Mouse (Mus musculus): ENCODE results near the gene Fam19a4.

DNA sequence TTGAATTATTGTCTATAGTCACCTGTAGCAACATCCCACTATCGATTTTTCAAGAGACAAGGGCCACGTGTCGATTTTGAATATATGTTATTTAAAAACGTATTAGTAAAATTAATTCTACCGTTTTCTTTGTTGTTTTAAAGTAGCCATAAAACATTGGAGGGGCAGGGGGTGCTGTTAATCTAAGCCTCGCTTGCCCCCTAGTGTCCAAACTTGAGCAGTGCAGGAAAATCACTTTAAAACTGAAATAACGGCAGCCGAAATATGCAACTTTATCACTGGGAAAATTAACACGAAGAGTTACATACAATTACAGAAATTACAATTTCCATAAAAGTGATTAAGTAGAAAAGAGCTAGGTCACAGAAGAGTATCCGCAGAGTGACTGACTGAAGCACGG lies 55.2 kb downstream of the Fam19a4 start:
- peak; percentile 85 for TF ChIP-seq CTCF (conservative IDR thresholded peaks at IDR 0.05; ENCODE audit: low read length)
- TF ChIP-seq POU5F1 (IDR thresholded peaks at IDR 0.05; ENCODE audit: borderline replicate concordance, low read length), result no peak

Data from E14TG2a.4 (cell line).